ENCODE assay signal across 8 mouse cellular contexts in genomic region chr10:105238291-105238690, GRCm38 (mm10).
DNase-seq lines count a peak whose midpoint lies in the region.

No protein-coding gene starts in this region.

- DNase-seq in B cell, adult 2 months: peak; percentile 64 to 73
- DNase-seq in adrenal gland, postnatal 10 days: peak; percentile 75
- peak; percentile 46 to 51 for DNase-seq in cerebellum, postnatal 36 days
- DNase-seq in heart, adult 18-20 months: peak; percentile 2 to 51
- DNase-seq in kidney, postnatal 4 days: peak; percentile 61 to 69
- peak; percentile 2 to 4 for DNase-seq in lung, adult 18-20 months
- peak; percentile 5 for DNase-seq in retina, postnatal 7 days (ENCODE audit: low read depth, low spot score)
- DNase-seq in thymus, postnatal 10 days (ENCODE audit: low spot score in 2 of 2): peak; percentile 23 to 52

Comparison
In these comparisons a context has a peak if more than half of its experiments do, and no peak if none do; other contexts are left out.
1. Peak in every context shown above with its lines: DNase-seq.
2. DNase-seq: peak in every context shown above with its lines; median percentile 75 in adrenal gland, postnatal 10 days; 68 in B cell, adult 2 months; 65 in kidney, postnatal 4 days; 48 in cerebellum, postnatal 36 days; 38 in thymus, postnatal 10 days; 26 in heart, adult 18-20 months; 5 in retina, postnatal 7 days; 3 in lung, adult 18-20 months.